Mouse (Mus musculus): ENCODE measurements around the gene Ninj2.
A peak's percentile ranks its signal among the peaks of the same experiment; 100 is the strongest.

The Ninj2 gene

DNA sequence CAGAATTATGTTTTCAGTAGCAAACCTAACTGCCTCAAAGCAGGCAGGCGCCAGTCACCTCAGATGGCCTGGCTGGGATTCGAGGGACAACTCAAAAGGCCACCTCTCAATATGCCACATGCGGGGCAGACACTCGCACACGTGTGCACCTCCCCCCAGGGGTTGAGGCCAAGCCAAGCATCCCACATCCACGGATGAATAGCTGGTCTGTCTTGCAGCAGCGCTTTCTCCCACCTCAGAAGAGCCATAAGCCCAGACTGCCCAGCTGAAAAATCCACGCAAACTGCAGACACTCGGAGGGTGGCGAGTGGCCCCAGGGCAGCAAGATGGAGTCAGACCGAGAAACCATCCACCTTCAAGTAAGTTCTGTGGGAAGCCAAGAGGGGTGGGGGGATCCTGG is at the start of gene Ninj2:
Ninj2 (plus strand) TSS at position 251 of the 400 bp plus-strand sequence.
- TF ChIP-seq NANOG (IDR thresholded peaks at IDR 0.05; ENCODE audit: borderline replicate concordance, low read length) = no peak
- no peak for TF ChIP-seq POU5F1 (IDR thresholded peaks at IDR 0.05; ENCODE audit: borderline replicate concordance, low read length)
- no peak for TF ChIP-seq CTCF (conservative IDR thresholded peaks at IDR 0.05; ENCODE audit: low read length)
- Histone ChIP-seq H3K4me3 (replicated peaks; ENCODE audit: low read length) (no peak within 1 kb of the TSS), H3K4me1 (replicated peaks; ENCODE audit: low read depth, low read length) (peaks cover 33% of the 10 kb centered on the region), H3K27me3 (ENCODE audit: insufficient read depth, low read length) (no peaks in the 10 kb centered on the region), H3K36me3 (ENCODE audit: insufficient read depth, low read length) (no peaks in the 10 kb centered on the region), H3K9me3 (ENCODE audit: low read length) (no peaks in the 10 kb centered on the region)

DNA sequence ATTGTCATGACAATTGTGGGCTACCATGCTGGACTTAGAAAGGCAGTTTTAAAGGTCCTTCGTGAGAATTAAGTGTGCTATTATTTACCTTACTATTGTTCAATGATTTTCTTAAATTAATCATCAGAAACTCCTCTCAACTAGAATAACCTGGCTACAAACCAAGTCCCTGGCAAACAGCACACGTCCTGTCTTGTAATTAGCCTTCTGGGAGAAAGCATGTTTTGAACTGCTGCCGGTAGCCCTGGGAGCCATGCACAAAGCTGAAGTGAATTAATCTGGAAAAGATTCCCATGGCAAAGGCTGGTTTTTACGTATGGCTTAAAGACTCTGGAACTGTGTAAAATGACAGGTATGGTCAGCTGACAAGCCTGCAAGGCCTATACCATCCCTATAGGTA is 47.7 kb upstream of the Ninj2 start:
- TF ChIP-seq POU5F1 (IDR thresholded peaks at IDR 0.05; ENCODE audit: borderline replicate concordance, low read length) (no peak), CTCF (conservative IDR thresholded peaks at IDR 0.05; ENCODE audit: low read length) (no peak), NANOG (IDR thresholded peaks at IDR 0.05; ENCODE audit: borderline replicate concordance, low read length) (no peak)
- Histone ChIP-seq H3K4me3 (replicated peaks; ENCODE audit: low read length) (no peak overlapping the region), H3K9me3 (ENCODE audit: low read length) (no peaks in the 10 kb centered on the region), H3K4me1 (replicated peaks; ENCODE audit: low read depth, low read length) (peaks cover 5% of the 10 kb centered on the region; the same call in 1 of the 2 replicates), H3K36me3 (ENCODE audit: insufficient read depth, low read length) (no peaks in the 10 kb centered on the region), H3K27me3 (ENCODE audit: insufficient read depth, low read length) (no peaks in the 10 kb centered on the region)

DNA sequence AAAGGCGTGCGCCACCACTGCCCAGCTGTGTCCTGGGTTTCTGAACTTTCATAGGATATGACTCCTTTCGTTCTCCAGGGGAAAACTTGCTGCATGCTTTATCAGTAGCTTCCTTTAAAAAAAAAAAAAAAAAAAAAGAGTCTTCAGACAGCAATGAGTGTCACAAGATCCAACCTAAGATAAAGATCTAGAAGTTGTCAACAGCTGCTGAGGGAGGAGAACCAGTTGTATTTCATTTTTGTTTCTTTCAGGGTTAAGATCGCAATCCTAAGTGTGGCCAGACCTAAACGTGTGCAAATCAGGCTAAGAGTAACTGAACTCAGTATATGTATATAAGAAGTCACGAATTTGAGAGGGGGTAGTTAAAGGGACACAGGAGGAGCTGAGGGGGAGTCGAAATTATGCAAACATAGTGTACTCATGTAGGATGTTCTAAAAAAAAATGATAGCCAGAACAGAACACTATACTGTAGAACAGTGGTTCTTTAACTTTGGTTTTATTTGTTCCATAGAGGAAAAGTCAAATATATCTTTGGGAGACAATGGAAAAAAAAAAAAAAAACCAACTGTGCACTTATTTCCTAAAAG is 45.4 kb upstream of the Ninj2 start:
- Histone ChIP-seq H3K36me3 (ENCODE audit: insufficient read depth, low read length) (no peaks in the 10 kb centered on the region), H3K27me3 (ENCODE audit: insufficient read depth, low read length) (no peaks in the 10 kb centered on the region), H3K9me3 (ENCODE audit: low read length) (no peaks in the 10 kb centered on the region), H3K4me3 (replicated peaks; ENCODE audit: low read length) (no peak overlapping the region), H3K4me1 (replicated peaks; ENCODE audit: low read depth, low read length) (peaks cover 3% of the 10 kb centered on the region; the same call in 1 of the 2 replicates)
- no peak for TF ChIP-seq NANOG (IDR thresholded peaks at IDR 0.05; ENCODE audit: borderline replicate concordance, low read length)
- TF ChIP-seq POU5F1 (IDR thresholded peaks at IDR 0.05; ENCODE audit: borderline replicate concordance, low read length) = no peak
- TF ChIP-seq CTCF (conservative IDR thresholded peaks at IDR 0.05; ENCODE audit: low read length) = no peak

DNA sequence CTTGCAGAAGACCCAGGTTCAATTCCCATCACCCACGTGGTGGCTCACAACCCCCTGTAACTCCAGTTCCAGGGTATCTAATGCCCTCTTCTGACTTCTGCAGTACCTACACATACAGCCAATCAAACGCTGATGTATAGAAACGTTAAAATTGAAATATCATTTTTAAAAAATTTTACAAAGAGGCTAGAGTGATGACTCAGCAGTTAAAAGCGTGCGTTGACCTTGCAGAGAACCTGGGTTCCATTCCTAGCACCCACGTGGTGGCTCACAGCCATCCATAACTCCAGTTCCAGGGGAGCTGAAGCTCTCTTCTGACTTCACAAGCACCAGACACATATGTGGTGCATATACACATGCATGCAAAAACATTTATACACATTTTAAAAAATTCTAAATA is 38.7 kb upstream of the Ninj2 start:
- Histone ChIP-seq H3K4me3 (replicated peaks; ENCODE audit: low read length) (no peak overlapping the region), H3K27me3 (ENCODE audit: insufficient read depth, low read length) (no peaks in the 10 kb centered on the region), H3K36me3 (ENCODE audit: insufficient read depth, low read length) (no peaks in the 10 kb centered on the region), H3K9me3 (ENCODE audit: low read length) (no peaks in the 10 kb centered on the region), H3K4me1 (replicated peaks; ENCODE audit: low read depth, low read length) (0 out of 2 replicates have a peak, but pooled peaks cover 2% of the 10 kb centered on the region)
- TF ChIP-seq CTCF (conservative IDR thresholded peaks at IDR 0.05; ENCODE audit: low read length) = no peak
- no peak for TF ChIP-seq POU5F1 (IDR thresholded peaks at IDR 0.05; ENCODE audit: borderline replicate concordance, low read length)
- TF ChIP-seq NANOG (IDR thresholded peaks at IDR 0.05; ENCODE audit: borderline replicate concordance, low read length) = no peak

DNA sequence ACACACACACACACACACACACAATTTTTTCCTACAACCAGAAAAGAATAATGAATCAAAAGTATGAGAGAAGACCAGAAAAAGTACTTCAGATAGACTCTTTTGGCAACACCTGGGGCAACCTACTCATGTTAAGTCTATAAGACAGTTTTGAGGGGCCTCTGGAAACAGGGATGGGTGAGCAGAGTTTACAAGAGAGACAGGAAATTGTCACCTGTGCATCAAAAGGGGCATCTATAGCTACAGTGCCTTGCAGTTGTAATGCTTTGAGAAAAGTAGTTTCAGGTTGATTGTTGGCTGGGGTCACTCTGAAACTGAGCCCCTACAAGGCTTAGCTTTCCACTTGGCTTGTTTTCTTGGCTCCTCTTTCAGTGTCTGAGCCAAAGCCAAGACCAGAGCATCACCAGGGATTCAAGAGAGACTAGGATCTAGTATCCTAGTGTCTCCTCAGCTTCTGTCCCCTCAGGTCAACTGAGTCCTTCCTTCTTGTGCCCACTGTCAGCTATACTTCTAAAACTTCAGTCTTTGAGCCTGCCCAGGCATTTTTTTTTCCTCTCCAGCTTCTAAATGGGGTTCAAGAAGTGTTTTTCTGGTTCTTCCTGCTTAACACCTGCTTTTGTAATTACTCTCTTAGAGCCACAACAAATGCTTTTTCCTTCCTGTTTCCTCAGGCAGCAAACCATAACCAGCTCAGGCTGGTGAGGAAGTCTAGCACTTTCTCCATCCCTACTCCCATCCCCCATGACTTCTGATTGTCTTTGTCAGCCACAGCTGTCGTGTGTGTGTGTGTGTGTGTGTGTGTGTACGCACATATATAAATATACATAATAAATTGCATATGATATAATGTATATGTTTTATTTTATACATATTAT is 37.2 kb upstream of the Ninj2 start:
- TF ChIP-seq POU5F1 (IDR thresholded peaks at IDR 0.05; ENCODE audit: borderline replicate concordance, low read length) (no peak), CTCF (conservative IDR thresholded peaks at IDR 0.05; ENCODE audit: low read length) (no peak), NANOG (IDR thresholded peaks at IDR 0.05; ENCODE audit: borderline replicate concordance, low read length) (no peak)
- H3K36me3 ChIP-seq (ENCODE audit: insufficient read depth, low read length) = no peaks in the 10 kb centered on the region

DNA sequence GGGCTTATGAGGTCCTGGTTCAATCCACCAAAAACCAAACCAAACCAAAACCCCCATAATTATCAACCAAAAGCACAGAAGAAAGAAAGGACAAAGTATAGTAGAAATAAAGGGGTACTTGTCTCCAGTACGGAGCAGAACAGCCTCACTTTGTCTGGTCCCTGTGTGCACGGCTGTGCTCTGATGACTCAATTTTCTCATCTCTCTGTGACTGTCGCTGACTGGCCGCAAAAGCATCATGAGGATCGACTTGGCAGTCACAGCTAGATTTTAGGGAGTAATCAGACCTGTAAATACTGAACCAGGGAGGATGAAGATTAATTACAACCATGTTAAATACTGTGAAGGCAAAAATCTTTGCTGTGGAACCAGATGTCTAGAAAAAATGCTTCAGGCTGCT is 30.2 kb upstream of the Ninj2 start:
- TF ChIP-seq CTCF (conservative IDR thresholded peaks at IDR 0.05; ENCODE audit: low read length) (no peak), NANOG (IDR thresholded peaks at IDR 0.05; ENCODE audit: borderline replicate concordance, low read length) (no peak), POU5F1 (IDR thresholded peaks at IDR 0.05; ENCODE audit: borderline replicate concordance, low read length) (no peak)
- Histone ChIP-seq H3K9me3 (ENCODE audit: low read length) (no peaks in the 10 kb centered on the region), H3K36me3 (ENCODE audit: insufficient read depth, low read length) (no peaks in the 10 kb centered on the region), H3K27me3 (ENCODE audit: insufficient read depth, low read length) (no peaks in the 10 kb centered on the region), H3K4me1 (replicated peaks; ENCODE audit: low read depth, low read length) (peaks cover 42% of the 10 kb centered on the region), H3K4me3 (replicated peaks; ENCODE audit: low read length) (no peak overlapping the region)

More for the DNA sequence above, 37.2 kb upstream of the Ninj2 start:
- Histone ChIP-seq H3K27me3 (ENCODE audit: insufficient read depth, low read length) (no peaks in the 10 kb centered on the region), H3K4me3 (replicated peaks; ENCODE audit: low read length) (no peak overlapping the region), H3K9me3 (ENCODE audit: low read length) (no peaks in the 10 kb centered on the region), H3K4me1 (replicated peaks; ENCODE audit: low read depth, low read length) (0 out of 2 replicates have a peak, but pooled peaks cover 2% of the 10 kb centered on the region)

DNA sequence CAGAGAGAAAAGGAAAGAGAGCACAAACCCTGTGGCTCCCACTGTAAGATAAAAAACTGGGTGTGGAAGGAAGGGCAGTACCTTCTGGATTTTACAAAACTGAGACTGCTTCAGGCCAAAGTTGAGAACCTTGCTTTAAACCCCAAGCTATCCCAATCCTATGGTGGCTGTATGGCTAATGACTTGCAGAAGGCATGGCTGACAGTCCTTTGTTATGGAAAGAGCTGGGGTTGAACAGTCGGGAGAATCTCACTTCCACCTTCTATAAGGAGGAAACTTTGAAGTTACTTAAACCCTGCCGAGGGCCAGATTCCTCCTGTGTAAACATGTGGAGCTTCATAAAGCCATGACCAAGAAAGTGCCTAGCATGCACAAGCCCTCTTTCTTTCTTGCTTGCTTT is 28.5 kb upstream of the Ninj2 start:
- Histone ChIP-seq H3K4me1 (replicated peaks; ENCODE audit: low read depth, low read length) (peaks cover 53% of the 10 kb centered on the region), H3K4me3 (replicated peaks; ENCODE audit: low read length) (no peak overlapping the region), H3K9me3 (ENCODE audit: low read length) (no peaks in the 10 kb centered on the region), H3K36me3 (ENCODE audit: insufficient read depth, low read length) (no peaks in the 10 kb centered on the region), H3K27me3 (ENCODE audit: insufficient read depth, low read length) (no peaks in the 10 kb centered on the region)
- peak; percentile 73; the same call in 1 of the 2 replicates for TF ChIP-seq POU5F1 (IDR thresholded peaks at IDR 0.05; ENCODE audit: borderline replicate concordance, low read length)
- no peak for TF ChIP-seq CTCF (conservative IDR thresholded peaks at IDR 0.05; ENCODE audit: low read length)

DNA sequence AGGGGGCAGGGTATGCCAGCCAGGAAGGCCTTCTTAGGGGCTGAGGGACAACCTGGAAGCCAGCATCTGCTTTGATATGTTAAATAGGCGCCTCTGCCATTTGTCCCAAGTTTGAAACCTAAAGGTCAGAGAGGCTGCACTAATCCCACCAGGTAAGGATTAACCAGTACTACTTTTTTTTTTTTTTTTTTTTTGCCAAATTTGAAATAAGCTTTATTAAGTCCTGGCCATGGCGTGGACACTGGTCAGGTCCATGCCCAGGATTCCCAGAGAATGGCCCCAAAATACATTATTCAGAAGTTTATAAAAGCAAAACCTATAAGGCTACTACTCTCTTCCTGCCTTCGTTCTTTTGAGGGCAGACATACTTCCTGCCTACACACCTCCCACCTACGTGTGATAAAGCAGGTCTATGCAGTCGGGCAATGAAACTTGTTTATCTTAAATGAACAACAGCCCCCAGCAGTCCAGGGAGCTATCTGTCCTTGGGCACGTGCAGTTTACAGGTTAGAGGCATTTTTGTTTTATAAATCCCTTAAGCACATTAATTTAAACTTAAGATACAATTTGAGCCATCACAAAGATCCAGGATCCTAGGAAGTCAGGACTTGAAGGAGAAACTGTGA is 27.5 kb upstream of the Ninj2 start:
- Histone ChIP-seq H3K36me3 (ENCODE audit: insufficient read depth, low read length) (no peaks in the 10 kb centered on the region), H3K4me1 (replicated peaks; ENCODE audit: low read depth, low read length) (peaks cover 60% of the 10 kb centered on the region), H3K9me3 (ENCODE audit: low read length) (no peaks in the 10 kb centered on the region), H3K4me3 (replicated peaks; ENCODE audit: low read length) (0 out of 2 replicates have a peak overlapping the region, but pooled peaks have one; percentile 4), H3K27me3 (ENCODE audit: insufficient read depth, low read length) (no peaks in the 10 kb centered on the region)
- TF ChIP-seq POU5F1 (IDR thresholded peaks at IDR 0.05; ENCODE audit: borderline replicate concordance, low read length) (no peak), NANOG (IDR thresholded peaks at IDR 0.05; ENCODE audit: borderline replicate concordance, low read length) (no peak)

Data from E14TG2a.4 (cell line).